Mouse (Mus musculus): ENCODE measurements around the gene Trim40. TPM values are rescaled to one million over a fixed set of nuclear protein-coding genes. Genes with fewer than 3 reads are reported as not detected.

Trim40 gene
- polyA plus RNA-seq, 1 experiment from 2014 or later: not detected

- H3K27me3 ChIP-seq (ENCODE audit: control insufficient read depth, insufficient read depth, low read length): peaks cover 12% of the 10 kb centered on the region
- H3K4me1 ChIP-seq (ENCODE audit: control insufficient read depth, insufficient read depth, low read length): no peaks in the 10 kb centered on the region
- H3K4me2 ChIP-seq (ENCODE audit: low read depth, severe bottlenecking): no peak overlapping the region
- no peak for DNase-seq (ENCODE audit: low spot score)
- ATAC-seq (ENCODE audit: insufficient number of reproducible peaks, low FRiP score, low TSS enrichment, low read depth): no peak
- peaks cover 6% of the 10 kb centered on the region; the same call in 1 of the 2 replicates for H3K36me3 ChIP-seq (ENCODE audit: control insufficient read depth, insufficient read depth, low read length)
- no peaks in the 10 kb centered on the region for H3K9me3 ChIP-seq (ENCODE audit: control insufficient read depth, low read length)
- no peak overlapping the region for H3K4me3 ChIP-seq (ENCODE audit: low read depth, low read length)
- 49% methylated on average over 2 of the region's 2 CpGs for WGBS
- H3K27ac ChIP-seq (replicated peaks; ENCODE audit: low read depth, low read length): no peak overlapping the region
- H3K9ac ChIP-seq (ENCODE audit: low read length): no peak overlapping the region
These were observed 28.2 kb downstream of the Trim40 start for GRCm38 (mm10) chr17:36861680-36862079.

- DNase-seq (ENCODE audit: low spot score) (no peak), ATAC-seq (ENCODE audit: insufficient number of reproducible peaks, low FRiP score, low TSS enrichment, low read depth) (no peak)
- no peaks in the 10 kb centered on the region for H3K27me3 ChIP-seq (ENCODE audit: control insufficient read depth, insufficient read depth, low read length)
- peaks cover 11% of the 10 kb centered on the region; the same call in 1 of the 2 replicates for H3K36me3 ChIP-seq (ENCODE audit: control insufficient read depth, insufficient read depth, low read length)
- H3K4me3 ChIP-seq (ENCODE audit: low read depth, low read length): no peak overlapping the region
- H3K4me2 ChIP-seq (ENCODE audit: low read depth, severe bottlenecking): no peak overlapping the region
- H3K4me1 ChIP-seq (ENCODE audit: control insufficient read depth, insufficient read depth, low read length): no peaks in the 10 kb centered on the region
- H3K9me3 ChIP-seq (ENCODE audit: control insufficient read depth, low read length): no peaks in the 10 kb centered on the region
- no peak overlapping the region for H3K9ac ChIP-seq (ENCODE audit: low read length)
- WGBS: 88% methylated on average over 3 of the region's 3 CpGs
- no peak overlapping the region for H3K27ac ChIP-seq (replicated peaks; ENCODE audit: low read depth, low read length)
These were observed 31.7 kb downstream of the Trim40 start for GRCm38 (mm10) chr17:36858181-36858580.

DNA sequence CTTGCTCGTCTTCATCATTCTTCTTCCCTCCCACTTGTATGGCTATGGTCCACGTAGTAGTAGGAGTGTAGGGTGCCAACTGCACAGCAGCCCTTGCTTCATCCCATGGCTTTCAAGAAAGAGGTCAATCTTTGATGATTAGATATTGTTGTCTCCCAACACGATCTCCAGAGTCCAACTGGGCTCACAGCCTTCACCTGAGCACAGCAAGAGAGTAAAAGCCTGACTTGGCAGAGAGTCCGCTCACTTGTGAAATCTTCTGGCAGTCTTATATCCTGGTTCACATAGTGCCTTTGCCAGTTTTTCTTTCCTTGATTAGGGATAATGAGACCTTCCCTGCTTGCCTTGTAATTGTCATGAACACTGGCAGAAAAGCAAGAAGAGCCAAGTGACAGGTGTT lies 33.7 kb downstream of the Trim40 start:
- H3K4me2 ChIP-seq (ENCODE audit: low read depth, severe bottlenecking): no peak overlapping the region
- H3K4me1 ChIP-seq (ENCODE audit: control insufficient read depth, insufficient read depth, low read length): no peaks in the 10 kb centered on the region
- H3K9ac ChIP-seq (ENCODE audit: low read length): no peak overlapping the region
- WGBS: 98% methylated on average over 4 of the region's 4 CpGs
- DNase-seq (ENCODE audit: low spot score) (no peak), ATAC-seq (ENCODE audit: insufficient number of reproducible peaks, low FRiP score, low TSS enrichment, low read depth) (no peak)
- H3K9me3 ChIP-seq (ENCODE audit: control insufficient read depth, low read length): no peaks in the 10 kb centered on the region
- peaks cover 17% of the 10 kb centered on the region for H3K36me3 ChIP-seq (ENCODE audit: control insufficient read depth, insufficient read depth, low read length)
- H3K27me3 ChIP-seq (ENCODE audit: control insufficient read depth, insufficient read depth, low read length): no peaks in the 10 kb centered on the region
- no peak overlapping the region for H3K4me3 ChIP-seq (ENCODE audit: low read depth, low read length)
- H3K27ac ChIP-seq (replicated peaks; ENCODE audit: low read depth, low read length): no peak overlapping the region

GRCm38 (mm10) chr17:36855484-36855883 lies 34.4 kb downstream of the Trim40 start:
- H3K4me1 ChIP-seq (ENCODE audit: control insufficient read depth, insufficient read depth, low read length): no peaks in the 10 kb centered on the region
- no peaks in the 10 kb centered on the region for H3K9me3 ChIP-seq (ENCODE audit: control insufficient read depth, low read length)
- WGBS: 92% methylated on average over 3 of the region's 3 CpGs
- H3K27me3 ChIP-seq (ENCODE audit: control insufficient read depth, insufficient read depth, low read length): no peaks in the 10 kb centered on the region
- H3K4me3 ChIP-seq (ENCODE audit: low read depth, low read length): no peak overlapping the region
- H3K4me2 ChIP-seq (ENCODE audit: low read depth, severe bottlenecking): no peak overlapping the region
- DNase-seq (ENCODE audit: low spot score) (no peak), ATAC-seq (ENCODE audit: insufficient number of reproducible peaks, low FRiP score, low TSS enrichment, low read depth) (no peak)
- peaks cover 19% of the 10 kb centered on the region for H3K36me3 ChIP-seq (ENCODE audit: control insufficient read depth, insufficient read depth, low read length)
- H3K9ac ChIP-seq (ENCODE audit: low read length): no peak overlapping the region
- no peak overlapping the region for H3K27ac ChIP-seq (replicated peaks; ENCODE audit: low read depth, low read length)

GRCm38 (mm10) chr17:36851627-36852026 lies 38.3 kb downstream of the Trim40 start:
- no peak for ATAC-seq (ENCODE audit: insufficient number of reproducible peaks, low FRiP score, low TSS enrichment, low read depth)
- no peak overlapping the region for H3K9ac ChIP-seq (ENCODE audit: low read length)
- H3K27me3 ChIP-seq (ENCODE audit: control insufficient read depth, insufficient read depth, low read length): no peaks in the 10 kb centered on the region
- H3K9me3 ChIP-seq (ENCODE audit: control insufficient read depth, low read length): no peaks in the 10 kb centered on the region
- H3K4me1 ChIP-seq (ENCODE audit: control insufficient read depth, insufficient read depth, low read length): no peaks in the 10 kb centered on the region
- WGBS: 82% methylated on average over 5 of the region's 5 CpGs
- H3K4me2 ChIP-seq (ENCODE audit: low read depth, severe bottlenecking): no peak overlapping the region
- DNase-seq (ENCODE audit: low spot score): no peak
- no peak overlapping the region for H3K27ac ChIP-seq (replicated peaks; ENCODE audit: low read depth, low read length)
- peaks cover 12% of the 10 kb centered on the region for H3K36me3 ChIP-seq (ENCODE audit: control insufficient read depth, insufficient read depth, low read length)
- H3K4me3 ChIP-seq (ENCODE audit: low read depth, low read length): no peak overlapping the region

- Histone ChIP-seq H3K27me3 (ENCODE audit: control insufficient read depth, insufficient read depth, low read length) (no peaks in the 10 kb centered on the region), H3K36me3 (ENCODE audit: control insufficient read depth, insufficient read depth, low read length) (peaks cover 10% of the 10 kb centered on the region), H3K27ac (replicated peaks; ENCODE audit: low read depth, low read length) (no peak overlapping the region), H3K9me3 (ENCODE audit: control insufficient read depth, low read length) (no peaks in the 10 kb centered on the region), H3K4me1 (ENCODE audit: control insufficient read depth, insufficient read depth, low read length) (no peaks in the 10 kb centered on the region), H3K4me3 (ENCODE audit: low read depth, low read length) (no peak overlapping the region), H3K9ac (ENCODE audit: low read length) (no peak overlapping the region), H3K4me2 (ENCODE audit: low read depth, severe bottlenecking) (no peak overlapping the region)
- WGBS: 86% methylated on average over 5 of the region's 5 CpGs
- ATAC-seq (ENCODE audit: insufficient number of reproducible peaks, low FRiP score, low TSS enrichment, low read depth): no peak
- DNase-seq (ENCODE audit: low spot score): no peak
These were observed 38.7 kb downstream of the Trim40 start for GRCm38 (mm10) chr17:36851200-36851599.

DNA sequence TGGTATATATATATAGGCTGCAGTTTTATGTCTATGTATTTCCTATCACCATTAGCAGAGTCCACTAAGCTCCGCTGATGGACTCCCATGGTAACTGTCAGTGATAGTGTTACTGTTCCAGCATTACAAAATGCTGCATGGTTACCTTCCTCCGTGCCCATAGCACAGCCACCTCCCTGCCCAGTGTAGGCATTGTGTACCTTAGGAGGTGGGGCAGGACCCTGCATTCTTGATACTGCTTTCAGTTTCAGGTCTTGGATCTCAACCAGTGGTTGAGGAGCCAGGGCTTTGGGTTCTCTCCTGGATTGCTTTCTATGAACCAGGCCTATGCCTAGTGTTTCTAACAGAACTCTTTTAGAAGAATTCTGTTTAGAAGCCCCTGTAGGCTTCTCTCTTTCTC lies 39.9 kb downstream of the Trim40 start:
- ATAC-seq (ENCODE audit: insufficient number of reproducible peaks, low FRiP score, low TSS enrichment, low read depth): no peak
- peaks cover 10% of the 10 kb centered on the region for H3K36me3 ChIP-seq (ENCODE audit: control insufficient read depth, insufficient read depth, low read length)
- 91% methylated on average over 2 of the region's 2 CpGs for WGBS

DNA sequence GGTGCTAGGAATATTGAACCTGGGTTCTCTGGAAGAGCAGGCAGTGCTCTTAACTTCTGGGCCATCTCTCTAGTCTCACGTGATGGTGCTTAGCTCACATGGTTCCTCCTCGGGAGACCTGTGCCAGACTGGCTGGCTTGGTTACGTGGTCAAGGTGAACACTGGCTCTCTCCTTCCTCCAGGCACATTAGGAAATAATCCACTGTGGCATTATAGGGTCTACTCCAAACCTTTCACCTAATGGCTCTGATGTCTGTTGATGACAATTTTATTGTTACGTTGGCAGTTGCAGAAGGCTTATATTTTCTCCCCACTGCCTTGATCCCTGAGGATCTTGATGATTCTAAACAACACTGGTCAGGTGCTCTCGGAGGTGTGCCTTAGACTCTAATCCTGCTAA lies 41.0 kb downstream of the Trim40 start:
- 80% methylated on average over 5 of the region's 5 CpGs for WGBS

More for the DNA sequence above, 39.9 kb downstream of the Trim40 start:
- Histone ChIP-seq H3K4me3 (ENCODE audit: low read depth, low read length) (no peak overlapping the region), H3K4me2 (ENCODE audit: low read depth, severe bottlenecking) (no peak overlapping the region), H3K27me3 (ENCODE audit: control insufficient read depth, insufficient read depth, low read length) (no peaks in the 10 kb centered on the region), H3K9me3 (ENCODE audit: control insufficient read depth, low read length) (no peaks in the 10 kb centered on the region), H3K9ac (ENCODE audit: low read length) (no peak overlapping the region), H3K4me1 (ENCODE audit: control insufficient read depth, insufficient read depth, low read length) (no peaks in the 10 kb centered on the region), H3K27ac (replicated peaks; ENCODE audit: low read depth, low read length) (no peak overlapping the region)
- no peak for DNase-seq (ENCODE audit: low spot score)

DNA sequence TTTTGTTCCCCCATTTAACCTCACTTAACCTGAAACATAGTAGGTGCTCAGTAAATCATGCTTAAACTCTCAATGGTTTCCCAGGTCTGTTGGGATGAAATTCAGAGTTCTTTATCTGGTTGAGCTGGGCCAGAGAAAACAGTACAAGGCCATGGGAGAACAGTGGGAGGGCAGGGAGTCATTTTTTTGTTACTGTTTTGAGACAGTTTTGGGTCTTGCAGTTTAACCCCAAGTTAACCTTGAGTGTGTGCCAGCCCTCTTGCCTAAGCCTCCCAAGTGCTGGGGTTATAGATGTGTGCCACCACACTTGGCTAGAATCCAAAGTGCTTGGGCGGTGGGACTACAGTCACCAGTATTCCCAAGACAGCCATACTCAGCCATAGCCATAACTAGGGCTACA lies 45.2 kb downstream of the Trim40 start:
- 93% methylated on average over 1 of the region's 1 CpGs for WGBS
- ATAC-seq (ENCODE audit: insufficient number of reproducible peaks, low FRiP score, low TSS enrichment, low read depth) (no peak), DNase-seq (ENCODE audit: low spot score) (no peak)

More for the DNA sequence above, 41.0 kb downstream of the Trim40 start:
- H3K9ac ChIP-seq (ENCODE audit: low read length): no peak overlapping the region
- H3K4me3 ChIP-seq (ENCODE audit: low read depth, low read length): no peak overlapping the region
- DNase-seq (ENCODE audit: low spot score) (no peak), ATAC-seq (ENCODE audit: insufficient number of reproducible peaks, low FRiP score, low TSS enrichment, low read depth) (no peak)
- H3K4me2 ChIP-seq (ENCODE audit: low read depth, severe bottlenecking): no peak overlapping the region
- H3K27me3 ChIP-seq (ENCODE audit: control insufficient read depth, insufficient read depth, low read length): no peaks in the 10 kb centered on the region
- no peaks in the 10 kb centered on the region for H3K4me1 ChIP-seq (ENCODE audit: control insufficient read depth, insufficient read depth, low read length)
- H3K36me3 ChIP-seq (ENCODE audit: control insufficient read depth, insufficient read depth, low read length): peaks cover 10% of the 10 kb centered on the region
- no peaks in the 10 kb centered on the region for H3K9me3 ChIP-seq (ENCODE audit: control insufficient read depth, low read length)
- H3K27ac ChIP-seq (replicated peaks; ENCODE audit: low read depth, low read length): no peak overlapping the region

More for the DNA sequence above, 45.2 kb downstream of the Trim40 start:
- no peak overlapping the region for H3K4me3 ChIP-seq (ENCODE audit: low read depth, low read length)
- no peaks in the 10 kb centered on the region for H3K9me3 ChIP-seq (ENCODE audit: control insufficient read depth, low read length)
- H3K27me3 ChIP-seq (ENCODE audit: control insufficient read depth, insufficient read depth, low read length): no peaks in the 10 kb centered on the region
- H3K4me2 ChIP-seq (ENCODE audit: low read depth, severe bottlenecking): no peak overlapping the region
- no peak overlapping the region for H3K9ac ChIP-seq (ENCODE audit: low read length)
- no peaks in the 10 kb centered on the region for H3K36me3 ChIP-seq (ENCODE audit: control insufficient read depth, insufficient read depth, low read length)
- no peak overlapping the region for H3K27ac ChIP-seq (replicated peaks; ENCODE audit: low read depth, low read length)
- H3K4me1 ChIP-seq (ENCODE audit: control insufficient read depth, insufficient read depth, low read length): no peaks in the 10 kb centered on the region

All from limb, embryonic 11.5 days (tissue).